Mouse (Mus musculus) adrenal gland, postnatal 4 days (tissue): ENCODE results near the gene Zc3h7a. TPM values are rescaled to one million over a fixed set of nuclear protein-coding genes. Genes with fewer than 3 reads are reported as not detected.
"Not testable (repeated sequence)": the region's sequence is repeated elsewhere in the genome, so short reads cannot be mapped to it uniquely, and the experiment has no call there.

Experiments
- DNase-seq, 2 experiments: peaks; one replicate each; pipeline ENCODE4 v3.0.0; 2021 to 2022; ENCODE audit warnings: low spot score in 2 of 2, mixed read lengths in 2 of 2
- long read RNA-seq, 2 experiments: library from polyadenylated mRNA; stranded (forward); transcript quantifications; one replicate each; pipeline ENCODE4 v2.0.0; 2021
- total RNA-seq, 2 experiments: library from RNA; stranded (reverse); gene quantifications; 2 replicates each; pipeline ENCODE4 v1.2.3; 2021

Gene Zc3h7a
- total RNA-seq, result 100 to 1,000 TPM in 1 of 2 experiments, 10 to 100 TPM in 1; 94.4 to 117 TPM
- long read RNA-seq, experiment 1, partial matches to known transcripts, result 4 of 15 reads
- long read RNA-seq, experiment 1, other reads (novel, unspliced or antisense), result 7 of 15 reads
- long read RNA-seq, experiment 2, transcript Zc3h7a-201 (23 exons, 3,825 nt), result major isoform, 20 of 58 reads
- long read RNA-seq, experiment 2, partial matches to known transcripts, result 11 of 58 reads
- long read RNA-seq, experiment 2, other reads (novel, unspliced or antisense), result 27 of 58 reads

- peak; percentile 77 to 87 for DNase-seq
Measured at GRCm38 (mm10) chr16:11176208-11176883, at the start of gene Zc3h7a. Zc3h7a (minus strand) TSS chr16:11176393.

- no peak for DNase-seq
Measured at GRCm38 (mm10) chr16:11217801-11218200, 41.6 kb upstream of the Zc3h7a start.

- DNase-seq, result peak in 1 of 2 experiments; percentile 9
Measured at GRCm38 (mm10) chr16:11203600-11204390, 27.6 kb upstream of the Zc3h7a start.

GRCm38 (mm10) chr16:11202571-11203554 lies 26.7 kb upstream of the Zc3h7a start, which contains the start of gene Rsl1d1:
Rsl1d1 (minus strand) TSS chr16:11203331.
- DNase-seq, result peak; percentile 77 to 82

GRCm38 (mm10) chr16:11201740-11202394 lies 25.7 kb upstream of the Zc3h7a start:
- no peak for DNase-seq

GRCm38 (mm10) chr16:11200247-11200646 lies 24.1 kb upstream of the Zc3h7a start:
- DNase-seq, result no peak

GRCm38 (mm10) chr16:11198467-11198866 lies 22.3 kb upstream of the Zc3h7a start:
- no peak for DNase-seq

GRCm38 (mm10) chr16:11197052-11197451 lies 20.9 kb upstream of the Zc3h7a start:
- DNase-seq, result no peak

GRCm38 (mm10) chr16:11193231-11193630 lies 17.0 kb upstream of the Zc3h7a start:
- DNase-seq, result no peak

GRCm38 (mm10) chr16:11190150-11190549 lies 14.0 kb upstream of the Zc3h7a start:
- no peak for DNase-seq

- no peak for DNase-seq
Measured at GRCm38 (mm10) chr16:11177404-11177803, 1.2 kb upstream of the Zc3h7a start.

GRCm38 (mm10) chr16:11176884-11177244 lies 671 bp upstream of the Zc3h7a start:
- DNase-seq, result no peak

GRCm38 (mm10) chr16:11175489-11176207 lies 545 bp downstream of the Zc3h7a start:
- peak; percentile 19 to 45 for DNase-seq

GRCm38 (mm10) chr16:11175100-11175488 lies 1.1 kb downstream of the Zc3h7a start:
- no peak for DNase-seq

- peak; percentile 3 to 38 for DNase-seq
Measured at GRCm38 (mm10) chr16:11174671-11175081, 1.5 kb downstream of the Zc3h7a start.

- no peak for DNase-seq
Measured at GRCm38 (mm10) chr16:11171679-11172078, 4.5 kb downstream of the Zc3h7a start.

- DNase-seq, result no peak
Measured at GRCm38 (mm10) chr16:11166431-11166830, 9.8 kb downstream of the Zc3h7a start.

- no peak for DNase-seq
Measured at GRCm38 (mm10) chr16:11164695-11165255, 11.4 kb downstream of the Zc3h7a start.

- not testable (repeated sequence) for DNase-seq
Measured at GRCm38 (mm10) chr16:11157721-11158120, 18.5 kb downstream of the Zc3h7a start.
